Comparison of ENCODE assay signal across 18 mouse cellular contexts in the genomic region with DNA sequence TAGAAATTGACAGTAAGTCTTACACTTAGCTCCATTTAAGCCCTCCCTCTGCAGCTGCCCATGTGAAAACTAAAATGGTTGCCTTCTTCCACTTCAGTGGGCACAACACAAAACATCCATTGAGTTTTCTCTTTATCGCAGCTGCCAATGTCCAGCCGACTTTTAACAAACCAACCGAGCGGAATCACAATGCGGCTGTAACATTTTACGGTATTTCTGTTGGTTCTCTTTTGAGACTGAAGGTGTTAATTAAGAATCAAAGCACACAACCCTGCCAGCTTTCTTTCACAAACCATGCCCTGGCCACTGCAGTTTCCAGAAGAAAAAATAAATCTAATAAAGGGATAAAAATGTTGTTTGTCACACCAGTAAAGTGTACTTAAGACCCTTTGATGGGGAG. TPM values are rescaled to one million over a fixed set of nuclear protein-coding genes. Genes with fewer than 3 reads are reported as not detected.
A peak's percentile ranks its signal among the peaks of the same experiment; 100 is the strongest.
DNase-seq lines count a peak whose midpoint lies in the region; ATAC-seq lines count a peak whose summit lies in the region.
"Had no signal": no experiment of that assay in that cellular context is flagged by ENCODE, and none has a peak within 500 bp of the region (broad histone marks: within the 10 kb centered on the region; RNA-seq: fewer than 3 reads in every experiment).

No protein-coding gene starts in this region.

- ATAC-seq in forebrain, embryonic 11.5 days (replicated peaks; ENCODE audit: low FRiP score): peak; percentile 79
- ATAC-seq in hindbrain, embryonic 15.5 days (ENCODE audit: low FRiP score, low read depth): peak; percentile 77
- no peak for ATAC-seq in monocyte, adult 5-6 weeks (replicated peaks; ENCODE audit: insufficient number of reproducible peaks, low FRiP score, low TSS enrichment, poor library complexity, severe bottlenecking)
- no peak for ATAC-seq in activated CD4-positive, CD25-positive, alpha-beta regulatory T cell, adult 4 months
- ATAC-seq: liver, postnatal 0 days had no signal

- no peaks in the 10 kb centered on the region for H3K36me3 ChIP-seq in forebrain, embryonic 11.5 days (ENCODE audit: control insufficient read depth, insufficient read depth, low read length)
- no peaks in the 10 kb centered on the region for H3K36me3 ChIP-seq in hindbrain, embryonic 15.5 days
- H3K36me3 ChIP-seq: limb, embryonic 12.5 days had no signal

- DNase-seq in Muller cell, postnatal 12 days (ENCODE audit: inconsistent ontology term): peak; percentile 92
- peak; percentile 63 for DNase-seq in forebrain, embryonic 11.5 days (ENCODE audit: low spot score)
- peak; percentile 40 for DNase-seq in neural tube, embryonic 10.5 days (ENCODE audit: extremely low spot score, low spot score)
- DNase-seq in right cerebral cortex, adult 18-20 months: no peak
- DNase-seq in right cerebral cortex, postnatal 25 days: no peak
- DNase-seq: cerebellum, adult 9-11 months; gastrocnemius, postnatal 36 days; kidney, adult 8-10 months; layer of hippocampus, adult 9-11 months; liver, postnatal 0 days; thymus, adult 18-20 months had no signal

- H3K27me3 ChIP-seq in forebrain, embryonic 11.5 days (ENCODE audit: control insufficient read depth, insufficient read depth, low read length): peaks cover 25% of the 10 kb centered on the region
- peaks cover 2% of the 10 kb centered on the region; the same call in 1 of the 2 replicates for H3K27me3 ChIP-seq in hindbrain, embryonic 15.5 days
- H3K27me3 ChIP-seq: limb, embryonic 12.5 days had no signal

- H3K9me3 ChIP-seq in forebrain, embryonic 11.5 days (ENCODE audit: control insufficient read depth, low read length): no peaks in the 10 kb centered on the region
- H3K9me3 ChIP-seq in hindbrain, embryonic 15.5 days: no peaks in the 10 kb centered on the region; the same call in 1 of the 2 replicates
- H3K9me3 ChIP-seq: limb, embryonic 12.5 days had no signal

- H3K4me1 ChIP-seq in forebrain, embryonic 11.5 days (replicated peaks; ENCODE audit: control insufficient read depth, insufficient read depth, low read length): peaks cover 5% of the 10 kb centered on the region; the same call in 1 of the 2 replicates
- peaks cover 4% of the 10 kb centered on the region; the same call in 1 of the 2 replicates for H3K4me1 ChIP-seq in hindbrain, embryonic 15.5 days (replicated peaks)

- no peak overlapping the region for H3K27ac ChIP-seq in forebrain, embryonic 11.5 days (ENCODE audit: low read depth, low read length)
- H3K27ac ChIP-seq in hindbrain, embryonic 15.5 days (replicated peaks): peak overlapping the region; percentile 68
- H3K27ac ChIP-seq: limb, embryonic 12.5 days had no signal

- H3K4me3 ChIP-seq in forebrain, embryonic 11.5 days (ENCODE audit: low read depth, low read length): no peak overlapping the region
- H3K4me3 ChIP-seq in hindbrain, embryonic 15.5 days: no peak overlapping the region
- H3K4me3 ChIP-seq: limb, embryonic 12.5 days had no signal

- 14% methylated on average over 6 of the region's 6 CpGs for WGBS in forebrain, embryonic 11.5 days
- 6% methylated on average over 6 of the region's 6 CpGs for WGBS in hindbrain, embryonic 15.5 days

- H3K9ac ChIP-seq in forebrain, embryonic 11.5 days (ENCODE audit: low read length): no peak overlapping the region
- no peak overlapping the region for H3K9ac ChIP-seq in hindbrain, embryonic 15.5 days
- H3K9ac ChIP-seq: limb, embryonic 12.5 days; liver, postnatal 0 days had no signal

- H3K4me2 ChIP-seq in forebrain, embryonic 11.5 days (ENCODE audit: low read depth, low read length, severe bottlenecking): peak overlapping the region; percentile 11; the same call in 1 of the 2 replicates
- peak overlapping the region; percentile 27; the same call in 1 of the 2 replicates for H3K4me2 ChIP-seq in hindbrain, embryonic 15.5 days
- H3K4me2 ChIP-seq: limb, embryonic 12.5 days had no signal

RNA-seq across cellular contexts. Expression of gene A930009A15Rik, which starts 1.5 kb away (rescaled TPM):
- polyA plus RNA-seq in forebrain, embryonic 11.5 days (2014; fragmentation: Nextera tagmentation; extraction: Ambion mirVana): not detected in 2 replicates
- 0.40 and 0.69 TPM in 2 replicates for polyA plus RNA-seq in hindbrain, embryonic 15.5 days (2015; fragmentation: Nextera tagmentation; extraction: Ambion mirVana)
- total RNA-seq in monocyte, adult 5-6 weeks (2017): not detected in 3 replicates
- polyA plus RNA-seq in activated CD4-positive, CD25-positive, alpha-beta regulatory T cell, adult 4 months (2017; shearing (Covaris generic)): not detected
- total RNA-seq: gastrocnemius, postnatal 36 days; megakaryocyte-erythroid progenitor cell, adult 5-6 weeks had no signal
- polyA plus RNA-seq: C2C12; heart, embryonic 16.5 days; limb, embryonic 12.5 days had no signal

RNA-seq across cellular contexts. Expression of gene Lgr5, which starts 16.3 kb away (rescaled TPM):
- 0.81 and 0.94 TPM in 2 replicates for polyA plus RNA-seq in forebrain, embryonic 11.5 days (2014; fragmentation: Nextera tagmentation; extraction: Ambion mirVana)
- polyA plus RNA-seq in hindbrain, embryonic 15.5 days (2015; fragmentation: Nextera tagmentation; extraction: Ambion mirVana): 2.3 and 2.6 TPM in 2 replicates
- total RNA-seq in monocyte, adult 5-6 weeks (2017): 0.21 TPM in 1 of 3 replicates, not detected in the others
- polyA plus RNA-seq in activated CD4-positive, CD25-positive, alpha-beta regulatory T cell, adult 4 months (2017; shearing (Covaris generic)): under 1 TPM in 1 of 2 experiments, not detected in 1; 0.09 TPM

Comparison
In these comparisons a context has a peak if more than half of its experiments do, and no peak if none do; other contexts are left out.
1. DNase-seq: peak in Muller cell, postnatal 12 days (single experiment), forebrain, embryonic 11.5 days (single experiment) and neural tube, embryonic 10.5 days (single experiment); none in right cerebral cortex, adult 18-20 months (single experiment) and right cerebral cortex, postnatal 25 days (single experiment).
2. ATAC-seq: peak in forebrain, embryonic 11.5 days (single experiment) and hindbrain, embryonic 15.5 days (single experiment); none in monocyte, adult 5-6 weeks (single experiment) and activated CD4-positive, CD25-positive, alpha-beta regulatory T cell, adult 4 months (single experiment).